Mouse (Mus musculus): ENCODE measurements around the gene Spdye4a.

GRCm38 (mm10) chr5:143179179-143179578 is 47.5 kb downstream of the Spdye4a start:
- TF ChIP-seq CTCF (IDR thresholded peaks at IDR 0.05; ENCODE audit: low read depth, low read length) = peak; percentile 39
- no peak for TF ChIP-seq TAL1 (conservative IDR thresholded peaks at IDR 0.05; ENCODE audit: low read depth, low read length)
- no peak for TF ChIP-seq GATA1 (IDR thresholded peaks at IDR 0.05; ENCODE audit: borderline replicate concordance, low read length)

Data from G1E (cell line).